Mouse (Mus musculus) forebrain, postnatal 0 days (tissue): ENCODE measurements around the gene Cdyl2. TPM values are rescaled to one million over a fixed set of nuclear protein-coding genes. Genes with fewer than 3 reads are reported as not detected.

ENCODE experiments used
- ATAC-seq: fragments of 200-750 bp; cut with Nextera tagmentation; 2 replicates; pipeline ENCODE4 v1.8.0; 2017; ENCODE audit warnings: mild to moderate bottlenecking, moderate library complexity
- DNase-seq: peaks from one replicate; pipeline ENCODE4 v3.0.0-alpha.2; 2015
- H3K27ac ChIP-seq: fragments of 300-500 bp; sonication (generic); 2 replicates; pipeline ENCODE4 v1.5.1; 2014; ENCODE audit warnings: low read depth, mild to moderate bottlenecking, antibody characterized with exemption, low read length, moderate library complexity, mixed read lengths
- H3K27me3 ChIP-seq: fragments of 300-500 bp; sonication (generic); 2 replicates; pipeline ENCODE4 v1.6.1; 2014; ENCODE audit warnings: mild to moderate bottlenecking, low read length, mixed read lengths; ENCODE audit not compliant: insufficient read depth
- H3K36me3 ChIP-seq: fragments of 300-500 bp; sonication (generic); 2 replicates; pipeline ENCODE4 v1.6.1; 2014; ENCODE audit warnings: mild to moderate bottlenecking, moderate library complexity; ENCODE audit not compliant: insufficient read depth
- H3K4me1 ChIP-seq: fragments of 300-500 bp; sonication (generic); 2 replicates; pipeline ENCODE4 v1.6.1; 2014; ENCODE audit warnings: antibody characterized with exemption; ENCODE audit not compliant: insufficient read depth
- H3K4me2 ChIP-seq: fragments of 300-500 bp; sonication (generic); 2 replicates; pipeline ENCODE4 v1.6.1; 2014; ENCODE audit warnings: low read depth, mild to moderate bottlenecking, moderate library complexity
- H3K4me3 ChIP-seq: fragments of 300-500 bp; sonication (generic); 2 replicates; pipeline ENCODE4 v1.5.1; 2014; ENCODE audit warnings: low read depth, low read length, mixed read lengths
- H3K9ac ChIP-seq: fragments of 300-500 bp; sonication (generic); 2 replicates; pipeline ENCODE4 v1.6.1; 2014; ENCODE audit warnings: mild to moderate bottlenecking
- H3K9me3 ChIP-seq: fragments of 300-500 bp; sonication (generic); 2 replicates; pipeline ENCODE4 v1.6.1; 2016; ENCODE audit warnings: low read length
- CTCF ChIP-seq: sonication (generic); IDR thresholded peaks from 2 replicates; pipeline ENCODE4 v1.5.1; 2016; ENCODE audit warnings: antibody characterized with exemption, control low read depth, low read depth
- WGBS: fragments of 180-500 bp; shearing (Covaris S2); extraction: QIAGEN DNeasy Blood & Tissue Kit; methylation state at CpG from one replicate; pipeline ENCODE4 v1.1.7; 2014; 5-methylcytosine and 5-hydroxymethylcytosine counted together
- polyA plus RNA-seq: library from polyadenylated mRNA; unstranded; fragments of >200 nt; fragmentation: Nextera tagmentation; extraction: Ambion mirVana; gene quantifications from 2 replicates; pipeline ENCODE4 v1.2.1, GENCODE M21; 2015
- total RNA-seq: library from RNA; depleted of rRNA; stranded (reverse); fragments of >200 nt; gene quantifications from 2 replicates; pipeline ENCODE4 v1.2.3, GENCODE M21; 2014

Cdyl2 gene
- total and polyA plus RNA-seq, 2 experiments from 2014 or later, result 10.8 to 11.9 TPM

GRCm38 (mm10) chr8:116654881-116655280 lies 77.9 kb downstream of the Cdyl2 start:
- ATAC-seq, result no peak
- 78% methylated on average over 3 of the region's 3 CpGs for WGBS

GRCm38 (mm10) chr8:116652949-116653348 lies 79.8 kb downstream of the Cdyl2 start:
- 27% methylated on average over 4 of the region's 4 CpGs for WGBS
- DNase-seq (peak; percentile 33), ATAC-seq (peak; percentile 63; the same call in 1 of the 2 replicates)
- Histone ChIP-seq H3K4me1 (no peaks in the 10 kb centered on the region), H3K27ac (no peak overlapping the region), H3K4me3 (no peak overlapping the region), H3K36me3 (no peaks in the 10 kb centered on the region), H3K9ac (no peak overlapping the region), H3K4me2 (no peak overlapping the region), H3K27me3 (no peaks in the 10 kb centered on the region), H3K9me3 (no peaks in the 10 kb centered on the region)
- no peak for TF ChIP-seq CTCF

More at GRCm38 (mm10) chr8:116654881-116655280, 77.9 kb downstream of the Cdyl2 start:
- Histone ChIP-seq H3K4me1 (no peaks in the 10 kb centered on the region), H3K36me3 (no peaks in the 10 kb centered on the region), H3K27ac (no peak overlapping the region), H3K9ac (no peak overlapping the region), H3K4me3 (no peak overlapping the region), H3K4me2 (no peak overlapping the region), H3K9me3 (no peaks in the 10 kb centered on the region), H3K27me3 (no peaks in the 10 kb centered on the region)
- no peak for TF ChIP-seq CTCF
- DNase-seq, result no peak

DNA sequence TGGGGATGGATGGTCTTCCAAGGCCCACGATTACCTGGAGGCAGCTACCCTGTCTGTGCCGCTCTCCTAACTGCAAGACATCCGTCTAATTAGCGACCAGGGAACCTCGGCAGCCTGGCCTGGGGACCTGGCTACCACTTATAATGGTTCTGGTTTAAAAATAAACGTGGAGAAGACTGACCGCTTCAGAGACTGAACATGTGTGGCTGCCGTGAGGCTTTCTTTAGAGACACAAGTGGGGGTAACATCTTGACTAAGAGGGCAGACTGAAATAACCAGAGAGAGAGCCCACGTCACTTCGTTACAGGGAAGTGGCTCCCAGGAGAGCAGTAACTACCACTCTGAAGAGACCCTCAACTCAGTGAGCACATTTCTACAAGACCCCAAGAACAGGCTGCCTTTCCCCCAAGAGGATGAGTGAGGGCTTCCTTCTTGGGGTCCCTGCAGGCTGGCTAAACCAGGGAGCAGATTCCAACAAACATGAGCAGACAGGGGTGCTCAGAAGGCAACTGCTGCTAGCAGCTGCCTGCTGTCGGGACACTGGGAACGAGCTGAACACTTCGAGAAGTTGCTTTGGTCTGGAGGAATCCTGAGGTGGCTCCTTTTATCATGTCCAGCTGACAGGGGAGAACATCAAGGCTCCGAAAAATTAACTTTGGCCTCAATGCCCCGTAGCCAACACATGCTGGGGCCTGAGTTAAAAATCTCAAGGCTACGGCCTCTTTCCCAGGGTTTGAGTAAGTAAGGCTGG lies 82.6 kb downstream of the Cdyl2 start:
- ATAC-seq (no peak), DNase-seq (no peak)
- Histone ChIP-seq H3K4me2 (no peak overlapping the region), H3K4me1 (no peaks in the 10 kb centered on the region), H3K9ac (no peak overlapping the region), H3K36me3 (no peaks in the 10 kb centered on the region), H3K27ac (no peak overlapping the region), H3K27me3 (no peaks in the 10 kb centered on the region), H3K4me3 (no peak overlapping the region), H3K9me3 (no peaks in the 10 kb centered on the region)
- WGBS, result 81% methylated on average over 16 of the region's 16 CpGs
- TF ChIP-seq CTCF, result no peak

- Histone ChIP-seq H3K27ac (no peak overlapping the region), H3K4me2 (no peak overlapping the region), H3K4me1 (no peaks in the 10 kb centered on the region), H3K36me3 (no peaks in the 10 kb centered on the region), H3K4me3 (no peak overlapping the region), H3K27me3 (no peaks in the 10 kb centered on the region), H3K9ac (no peak overlapping the region), H3K9me3 (no peaks in the 10 kb centered on the region)
- WGBS, result 84% methylated on average over 4 of the region's 4 CpGs
- DNase-seq (no peak), ATAC-seq (no peak)
- TF ChIP-seq CTCF, result no peak
Observed at GRCm38 (mm10) chr8:116645376-116645775, 87.4 kb downstream of the Cdyl2 start.

GRCm38 (mm10) chr8:116640925-116641324 lies 91.9 kb downstream of the Cdyl2 start:
- H3K27ac ChIP-seq, result no peak overlapping the region
- no peak for ATAC-seq
- H3K4me1 ChIP-seq, result no peaks in the 10 kb centered on the region
- H3K4me3 ChIP-seq, result no peak overlapping the region
- no peak for TF ChIP-seq CTCF
- no peaks in the 10 kb centered on the region for H3K9me3 ChIP-seq
- H3K9ac ChIP-seq, result no peak overlapping the region
- DNase-seq, result no peak
- H3K36me3 ChIP-seq, result no peaks in the 10 kb centered on the region
- no peaks in the 10 kb centered on the region for H3K27me3 ChIP-seq
- WGBS, result 90% methylated on average over 10 of the region's 10 CpGs
- no peak overlapping the region for H3K4me2 ChIP-seq

- DNase-seq (no peak), ATAC-seq (no peak)
- H3K27me3 ChIP-seq, result no peaks in the 10 kb centered on the region
- no peak overlapping the region for H3K27ac ChIP-seq
- no peak overlapping the region for H3K4me2 ChIP-seq
- no peak overlapping the region for H3K9ac ChIP-seq
- no peak for TF ChIP-seq CTCF
- H3K9me3 ChIP-seq, result no peaks in the 10 kb centered on the region
- WGBS, result 82% methylated on average over 4 of the region's 4 CpGs
- H3K4me1 ChIP-seq, result no peaks in the 10 kb centered on the region
- H3K4me3 ChIP-seq, result no peak overlapping the region
- H3K36me3 ChIP-seq, result no peaks in the 10 kb centered on the region
Observed at GRCm38 (mm10) chr8:116637998-116638397, 94.8 kb downstream of the Cdyl2 start.

DNA sequence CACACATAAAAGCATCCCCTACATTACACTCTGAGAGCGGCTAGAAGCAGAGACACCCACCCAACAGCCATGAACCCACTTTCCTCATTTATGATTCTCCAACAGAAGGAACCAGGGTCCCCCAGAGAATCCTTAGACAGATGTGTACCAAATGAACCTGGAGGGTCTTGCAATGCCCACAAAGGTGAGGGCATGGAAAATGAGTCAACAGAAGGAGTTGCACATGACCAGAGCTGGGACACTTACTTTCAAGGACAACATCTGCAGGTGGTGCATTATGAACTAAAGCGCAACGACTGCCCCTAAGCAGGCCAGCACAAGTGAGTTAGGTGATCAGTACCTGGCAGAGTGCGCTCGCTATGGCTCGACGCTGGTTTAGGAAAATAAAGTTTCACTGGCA lies 95.6 kb downstream of the Cdyl2 start:
- TF ChIP-seq CTCF, result no peak
- no peaks in the 10 kb centered on the region for H3K27me3 ChIP-seq
- DNase-seq (no peak), ATAC-seq (no peak)
- H3K36me3 ChIP-seq, result no peaks in the 10 kb centered on the region
- H3K4me1 ChIP-seq, result no peaks in the 10 kb centered on the region
- no peak overlapping the region for H3K4me3 ChIP-seq
- 90% methylated on average over 7 of the region's 7 CpGs for WGBS
- H3K9me3 ChIP-seq, result no peaks in the 10 kb centered on the region
- no peak overlapping the region for H3K4me2 ChIP-seq
- H3K27ac ChIP-seq, result no peak overlapping the region
- no peak overlapping the region for H3K9ac ChIP-seq
